Mouse (Mus musculus): Measurements from ENCODE around the gene Rap1gds1.

DNA sequence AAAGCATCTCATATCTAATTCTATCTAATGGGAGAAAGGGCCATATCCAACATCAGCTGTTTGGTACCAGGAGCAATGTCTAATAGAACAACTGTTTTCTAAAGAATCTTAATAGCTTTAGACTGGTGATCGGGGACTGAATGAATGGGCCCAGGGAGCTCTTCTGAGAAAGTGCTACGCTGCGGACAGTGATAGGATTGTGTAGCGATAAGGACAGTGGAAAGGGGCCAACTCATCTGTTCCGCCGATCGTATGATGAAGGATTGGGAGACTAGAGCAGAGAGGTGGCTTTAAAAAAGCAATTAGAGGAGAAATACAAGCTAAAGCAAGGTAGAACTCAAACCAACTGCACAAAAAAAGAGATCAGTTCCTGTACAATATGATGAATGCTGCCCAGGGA, 20.9 kb upstream of the Rap1gds1 start:
- TF ChIP-seq CTCF (IDR thresholded peaks at IDR 0.05; ENCODE audit: borderline replicate concordance, extremely low read depth, insufficient read depth, insufficient read length) = no peak
- TF ChIP-seq POLR2A (IDR thresholded peaks at IDR 0.05; ENCODE audit: borderline replicate concordance, extremely low read depth, insufficient read depth, insufficient read length, poor library complexity, severe bottlenecking) = no peak

All from brain, embryonic 14.5 days (tissue).